Mouse (Mus musculus): ENCODE data around the gene Pik3r3. TPM values are rescaled to one million over a fixed set of nuclear protein-coding genes. Genes with fewer than 3 reads are reported as not detected.

Gene Pik3r3
- polyA plus RNA-seq, 1 experiment: 4.6 TPM

GRCm38 (mm10) chr4:116282211-116282610 lies 60.8 kb downstream of the Pik3r3 start:
- no peak overlapping the region for H3K4me3 ChIP-seq (ENCODE audit: insufficient read depth, low read depth, low read length)
- no peaks in the 10 kb centered on the region for H3K4me1 ChIP-seq (ENCODE audit: control insufficient read depth, insufficient read depth, insufficient read length, low read length)
- H3K27ac ChIP-seq (replicated peaks; ENCODE audit: low read depth, low read length): no peak overlapping the region

DNA sequence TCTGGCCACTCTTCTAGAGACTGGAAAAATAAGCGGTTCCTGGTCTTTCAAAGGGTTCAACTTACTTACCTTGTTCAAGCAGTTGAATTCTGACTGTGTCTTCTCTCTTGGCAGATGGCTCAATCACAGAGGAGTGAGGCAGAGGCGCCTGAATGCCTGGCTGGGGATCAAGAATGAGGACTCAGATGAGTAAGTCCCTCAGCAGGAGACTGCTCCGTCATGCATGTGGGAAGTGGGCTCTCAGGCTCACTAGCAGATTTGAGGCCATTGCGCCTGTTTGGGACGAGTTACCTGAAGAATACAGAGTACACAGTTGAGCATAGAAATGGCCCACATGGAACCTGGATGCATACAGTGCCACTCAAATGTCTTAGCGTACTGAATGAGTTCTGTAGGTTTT lies 70.1 kb downstream of the Pik3r3 start:
- H3K27ac ChIP-seq (replicated peaks; ENCODE audit: low read depth, low read length): no peak overlapping the region
- no peak overlapping the region for H3K4me3 ChIP-seq (ENCODE audit: insufficient read depth, low read depth, low read length)
- no peaks in the 10 kb centered on the region for H3K4me1 ChIP-seq (ENCODE audit: control insufficient read depth, insufficient read depth, insufficient read length, low read length)

DNA sequence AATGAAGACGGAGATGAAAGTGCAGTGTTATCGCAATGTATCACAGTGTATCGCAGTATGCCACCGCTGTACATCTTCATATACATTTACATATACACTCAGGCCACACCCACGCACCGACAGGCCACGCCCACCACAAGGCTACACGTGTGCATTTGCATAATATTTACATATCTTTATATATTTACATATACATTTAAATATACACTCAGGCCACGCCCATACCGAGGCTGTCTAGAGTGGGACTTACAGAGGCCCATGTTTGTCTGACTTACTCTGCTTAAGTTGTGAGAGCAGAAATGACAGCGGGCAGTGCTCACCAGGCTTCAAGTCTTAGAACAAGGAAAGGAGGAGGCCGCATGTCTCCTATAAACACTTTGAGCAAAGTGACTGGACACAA lies 71.9 kb downstream of the Pik3r3 start:
- Histone ChIP-seq H3K4me1 (ENCODE audit: control insufficient read depth, insufficient read depth, insufficient read length, low read length) (no peaks in the 10 kb centered on the region), H3K4me3 (ENCODE audit: insufficient read depth, low read depth, low read length) (no peak overlapping the region), H3K27ac (replicated peaks; ENCODE audit: low read depth, low read length) (no peak overlapping the region)

GRCm38 (mm10) chr4:116300878-116301355 lies 79.5 kb downstream of the Pik3r3 start:
- H3K4me1 ChIP-seq (ENCODE audit: control insufficient read depth, insufficient read depth, insufficient read length, low read length): no peaks in the 10 kb centered on the region
- H3K4me3 ChIP-seq (ENCODE audit: insufficient read depth, low read depth, low read length): no peak overlapping the region
- peak overlapping the region; percentile 17; the same call in 1 of the 2 replicates for H3K27ac ChIP-seq (replicated peaks; ENCODE audit: low read depth, low read length)

GRCm38 (mm10) chr4:116304551-116304950 lies 83.1 kb downstream of the Pik3r3 start:
- Histone ChIP-seq H3K4me1 (ENCODE audit: control insufficient read depth, insufficient read depth, insufficient read length, low read length) (no peaks in the 10 kb centered on the region), H3K4me3 (ENCODE audit: insufficient read depth, low read depth, low read length) (no peak overlapping the region), H3K27ac (replicated peaks; ENCODE audit: low read depth, low read length) (no peak overlapping the region)

GRCm38 (mm10) chr4:116317575-116317974 lies 96.2 kb downstream of the Pik3r3 start:
- no peak overlapping the region for H3K27ac ChIP-seq (replicated peaks; ENCODE audit: low read depth, low read length)
- no peaks in the 10 kb centered on the region for H3K4me1 ChIP-seq (ENCODE audit: control insufficient read depth, insufficient read depth, insufficient read length, low read length)
- H3K4me3 ChIP-seq (ENCODE audit: insufficient read depth, low read depth, low read length): no peak overlapping the region

GRCm38 (mm10) chr4:116322127-116322526 lies 100.7 kb downstream of the Pik3r3 start:
- Histone ChIP-seq H3K4me3 (ENCODE audit: insufficient read depth, low read depth, low read length) (no peak overlapping the region), H3K27ac (replicated peaks; ENCODE audit: low read depth, low read length) (no peak overlapping the region)

DNA sequence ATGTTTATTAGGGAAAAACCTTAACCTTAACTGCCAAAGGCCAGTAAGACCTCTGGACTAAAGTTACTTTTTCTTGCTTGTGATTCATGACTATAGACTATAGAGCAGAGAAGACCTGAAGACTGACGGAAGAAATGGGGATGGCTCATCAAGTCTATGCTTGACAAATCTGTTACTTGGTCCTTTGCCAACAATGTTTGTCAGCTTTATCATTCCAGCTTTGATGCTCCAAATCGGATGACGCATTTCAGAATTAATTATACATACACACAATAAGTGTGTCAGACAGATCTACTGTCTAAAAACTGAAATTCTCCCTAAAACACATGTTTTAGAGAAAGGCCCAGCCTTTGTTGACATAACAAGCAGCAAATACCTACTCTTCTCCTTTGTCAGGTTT lies 107.8 kb downstream of the Pik3r3 start:
- Histone ChIP-seq H3K4me1 (ENCODE audit: control insufficient read depth, insufficient read depth, insufficient read length, low read length) (no peaks in the 10 kb centered on the region), H3K4me3 (ENCODE audit: insufficient read depth, low read depth, low read length) (no peak overlapping the region), H3K27ac (replicated peaks; ENCODE audit: low read depth, low read length) (no peak overlapping the region)

More at GRCm38 (mm10) chr4:116322127-116322526, 100.7 kb downstream of the Pik3r3 start:
- H3K4me1 ChIP-seq (ENCODE audit: control insufficient read depth, insufficient read depth, insufficient read length, low read length): no peaks in the 10 kb centered on the region

DNA sequence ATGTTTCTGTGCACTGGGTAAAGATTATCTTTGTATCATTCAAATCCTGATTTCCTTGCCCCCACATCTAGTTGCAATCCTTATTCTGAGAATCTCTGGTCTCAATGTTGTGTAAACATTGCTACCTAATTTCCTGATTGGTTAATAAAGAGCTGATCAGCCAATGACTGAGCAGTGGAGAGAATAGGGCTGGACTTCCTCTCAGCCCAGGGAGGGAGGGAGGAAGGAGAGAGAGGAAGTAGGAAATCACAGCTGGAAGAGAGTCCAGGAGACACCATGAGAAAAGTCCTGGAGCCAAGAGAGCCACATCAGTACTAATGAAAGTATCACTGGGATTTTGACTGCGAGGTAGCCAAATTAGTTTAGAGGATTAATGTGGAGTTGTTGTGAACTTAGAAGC lies 114.9 kb downstream of the Pik3r3 start:
- no peak overlapping the region for H3K4me3 ChIP-seq (ENCODE audit: insufficient read depth, low read depth, low read length)
- H3K4me1 ChIP-seq (ENCODE audit: control insufficient read depth, insufficient read depth, insufficient read length, low read length): no peaks in the 10 kb centered on the region
- H3K27ac ChIP-seq (replicated peaks; ENCODE audit: low read depth, low read length): no peak overlapping the region

GRCm38 (mm10) chr4:116342119-116342518 lies 120.7 kb downstream of the Pik3r3 start:
- Histone ChIP-seq H3K4me1 (ENCODE audit: control insufficient read depth, insufficient read depth, insufficient read length, low read length) (no peaks in the 10 kb centered on the region; the same call in 1 of the 2 replicates), H3K27ac (replicated peaks; ENCODE audit: low read depth, low read length) (no peak overlapping the region), H3K4me3 (ENCODE audit: insufficient read depth, low read depth, low read length) (no peak overlapping the region)

GRCm38 (mm10) chr4:116352496-116352895 lies 131.1 kb downstream of the Pik3r3 start:
- no peak overlapping the region for H3K27ac ChIP-seq (replicated peaks; ENCODE audit: low read depth, low read length)
- H3K4me3 ChIP-seq (ENCODE audit: insufficient read depth, low read depth, low read length): no peak overlapping the region
- H3K4me1 ChIP-seq (ENCODE audit: control insufficient read depth, insufficient read depth, insufficient read length, low read length): no peaks in the 10 kb centered on the region

Other genes with a start within 250 kb of the Pik3r3 start
- not detected in 2 replicates for gene Faah, start 203.7 kb upstream of the Pik3r3 start, polyA plus RNA-seq (2012; ENCODE audit: insufficient read depth, insufficient read length, missing spikeins)
- gene Nsun4, start 167.7 kb upstream of the Pik3r3 start, polyA plus RNA-seq (2012; ENCODE audit: insufficient read depth, insufficient read length, missing spikeins): 22.6 and 35.3 TPM in 2 replicates
- 4,457 and 5,170 TPM in 2 replicates for gene Uqcrh, start 146.5 kb upstream of the Pik3r3 start, polyA plus RNA-seq (2012; ENCODE audit: insufficient read depth, insufficient read length, missing spikeins)
- gene Lrrc41, start 146.3 kb upstream of the Pik3r3 start, polyA plus RNA-seq (2012; ENCODE audit: insufficient read depth, insufficient read length, missing spikeins): 23.3 and 24.1 TPM in 2 replicates
- gene Rad54l, start 97.9 kb upstream of the Pik3r3 start, polyA plus RNA-seq (2012; ENCODE audit: insufficient read depth, insufficient read length, missing spikeins): 0.36 TPM in 1 of 2 replicates, not detected in the other
- gene Pomgnt1, start 97.8 kb upstream of the Pik3r3 start, polyA plus RNA-seq (2012; ENCODE audit: insufficient read depth, insufficient read length, missing spikeins): 37.6 and 49.5 TPM in 2 replicates
- gene Lurap1, start 70.3 kb upstream of the Pik3r3 start, polyA plus RNA-seq (2012; ENCODE audit: insufficient read depth, insufficient read length, missing spikeins): 17.5 and 22.9 TPM in 2 replicates
- not detected in 2 replicates for gene Tspan1, start 54.0 kb upstream of the Pik3r3 start, polyA plus RNA-seq (2012; ENCODE audit: insufficient read depth, insufficient read length, missing spikeins)
- gene 1700042G07Rik, start 48.2 kb upstream of the Pik3r3 start, polyA plus RNA-seq (2012; ENCODE audit: insufficient read depth, insufficient read length, missing spikeins): not detected in 2 replicates
- not detected in 2 replicates for gene Gm49337, start 48.2 kb upstream of the Pik3r3 start, polyA plus RNA-seq (2012; ENCODE audit: insufficient read depth, insufficient read length, missing spikeins)
- gene Mast2, start 242.6 kb downstream of the Pik3r3 start, polyA plus RNA-seq (2012; ENCODE audit: insufficient read depth, insufficient read length, missing spikeins): 10.7 and 11.4 TPM in 2 replicates

All from brown adipose tissue, adult 24 weeks (tissue).